10 mouse cellular contexts compared by ENCODE assay signal in the genomic region with DNA sequence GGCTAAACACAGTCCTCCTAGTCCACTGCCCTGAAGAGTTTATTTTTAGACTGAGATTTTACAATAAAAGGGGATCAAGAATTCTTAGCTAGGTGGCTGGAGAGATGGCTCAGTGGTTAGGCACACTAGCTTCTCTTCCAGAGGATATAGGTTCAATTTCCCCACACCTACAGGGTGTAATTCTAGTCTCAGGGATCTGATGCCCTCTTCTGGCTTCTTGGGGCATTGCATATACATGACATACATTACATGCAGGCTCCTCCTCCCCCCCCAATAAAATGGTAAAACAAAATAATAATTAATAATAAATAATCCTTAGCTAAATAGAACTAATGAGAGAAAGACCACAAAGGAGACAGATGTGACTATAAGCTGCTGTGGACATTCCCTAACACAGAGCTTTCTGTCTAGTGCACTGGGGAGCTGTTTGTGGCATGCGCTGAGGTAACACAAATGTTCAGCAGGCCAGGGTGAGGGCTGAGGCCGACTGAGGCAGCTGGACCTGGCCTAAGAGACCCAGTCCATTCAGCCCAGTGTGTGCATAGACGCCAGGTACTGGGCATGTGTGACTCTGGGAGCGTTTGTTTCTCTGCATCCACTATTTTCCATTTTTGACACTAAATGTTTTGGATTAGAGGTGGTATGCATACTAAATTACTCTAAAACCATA. TPM values are rescaled to one million over a fixed set of nuclear protein-coding genes. Genes with fewer than 3 reads are reported as not detected.
DNase-seq lines count a peak whose midpoint lies in the region; ATAC-seq and TF ChIP-seq lines count a peak whose summit lies in the region.
"Had no signal": no experiment of that assay in that cellular context is flagged by ENCODE, and none has a peak within 500 bp of the region (broad histone marks: within the 10 kb centered on the region; RNA-seq: fewer than 3 reads in every experiment).

No protein-coding gene starts in this region.

- no peaks in the 10 kb centered on the region for H3K4me1 ChIP-seq in kidney, postnatal 0 days (replicated peaks; ENCODE audit: insufficient read depth, low read length)
- H3K4me1 ChIP-seq in kidney, embryonic 16.5 days (ENCODE audit: insufficient read depth, low read length), result no peaks in the 10 kb centered on the region
- no peaks in the 10 kb centered on the region for H3K4me1 ChIP-seq in cortical plate, adult 2 months (ENCODE audit: control insufficient read depth, insufficient read depth, low read length)
- no peaks in the 10 kb centered on the region for H3K4me1 ChIP-seq in liver, embryonic 13.5 days (replicated peaks)
- H3K4me1 ChIP-seq: embryonic facial prominence, embryonic 15.5 days had no signal

- 0 out of 2 replicates have a peak, but pooled peaks cover 5% of the 10 kb centered on the region for H3K36me3 ChIP-seq in kidney, postnatal 0 days (ENCODE audit: insufficient read depth, low read length)
- H3K36me3 ChIP-seq in kidney, embryonic 16.5 days (ENCODE audit: insufficient read depth, low read length), result peaks cover 17% of the 10 kb centered on the region; the same call in 1 of the 2 replicates
- peaks cover 12% of the 10 kb centered on the region for H3K36me3 ChIP-seq in liver, embryonic 13.5 days

- no peaks in the 10 kb centered on the region for H3K9me3 ChIP-seq in kidney, postnatal 0 days (replicated peaks; ENCODE audit: low read length)
- no peaks in the 10 kb centered on the region for H3K9me3 ChIP-seq in kidney, embryonic 16.5 days (ENCODE audit: low read length)
- H3K9me3 ChIP-seq in liver, embryonic 13.5 days (replicated peaks), result no peaks in the 10 kb centered on the region
- H3K9me3 ChIP-seq: embryonic facial prominence, embryonic 15.5 days had no signal

- 0 out of 2 replicates have a peak, but pooled peaks have one; percentile 44 for ATAC-seq in kidney, postnatal 0 days (replicated peaks; ENCODE audit: low FRiP score, low read depth)
- ATAC-seq in kidney, embryonic 16.5 days (ENCODE audit: low FRiP score, low TSS enrichment), result no peak
- ATAC-seq in hematopoietic stem cell, adult 5-6 weeks (replicated peaks in 1 of 2; ENCODE audit: insufficient read depth in 1 of 2, low FRiP score in 2 of 2, low TSS enrichment in 1 of 2, low read depth in 1 of 2, poor library complexity in 2 of 2, severe bottlenecking in 2 of 2), result peak; percentile 77 to 82; a peak in 3 of 4 replicates
- peak; percentile 74 for ATAC-seq in liver, embryonic 13.5 days (ENCODE audit: low read depth)
- ATAC-seq in neutrophil, adult 5-6 weeks (ENCODE audit: extremely low read depth, insufficient number of reproducible peaks, low FRiP score, poor library complexity, severe bottlenecking), result peak; percentile 66; the same call in 1 of the 2 replicates

- TF ChIP-seq CTCF in kidney, postnatal 0 days (IDR thresholded peaks at IDR 0.05; ENCODE audit: low read depth), result peak; percentile 76
- peak; percentile 39; the same call in 1 of the 2 replicates for TF ChIP-seq CTCF in cortical plate, adult 2 months (IDR thresholded peaks at IDR 0.05; ENCODE audit: extremely low read depth, insufficient read depth, low read length)

- no peaks in the 10 kb centered on the region for H3K27me3 ChIP-seq in kidney, postnatal 0 days (ENCODE audit: insufficient read depth, low read length)
- H3K27me3 ChIP-seq in kidney, embryonic 16.5 days (ENCODE audit: insufficient read depth, low read length), result no peaks in the 10 kb centered on the region
- H3K27me3 ChIP-seq in liver, embryonic 13.5 days, result no peaks in the 10 kb centered on the region
- H3K27me3 ChIP-seq: embryonic facial prominence, embryonic 15.5 days had no signal

- intact Hi-C loops in gastrocnemius, postnatal 36 days (cut with DNase I), result no loop called here

- WGBS in kidney, postnatal 0 days, result 87% methylated on average over 4 of the region's 4 CpGs
- WGBS in kidney, embryonic 16.5 days, result 80% methylated on average over 4 of the region's 4 CpGs
- 67% methylated on average over 4 of the region's 4 CpGs for WGBS in liver, embryonic 13.5 days (ENCODE audit: insufficient replicate concordance)

- no peak overlapping the region for H3K4me3 ChIP-seq in kidney, postnatal 0 days (replicated peaks; ENCODE audit: low read depth, low read length)
- H3K4me3 ChIP-seq in kidney, embryonic 16.5 days (ENCODE audit: low read length), result no peak overlapping the region
- no peak overlapping the region for H3K4me3 ChIP-seq in cortical plate, adult 2 months (ENCODE audit: insufficient read depth, low read length)
- no peak overlapping the region for H3K4me3 ChIP-seq in liver, embryonic 13.5 days (replicated peaks)
- H3K4me3 ChIP-seq: embryonic facial prominence, embryonic 15.5 days had no signal

- DNase-seq in kidney, postnatal 0 days (ENCODE audit: low spot score), result peak; percentile 44
- DNase-seq in Muller cell, postnatal 12 days (ENCODE audit: inconsistent ontology term), result peak; percentile 24
- DNase-seq in liver, embryonic 13.5 days, result peak; percentile 50
- DNase-seq in gastrocnemius, postnatal 36 days, result no peak

- H3K9ac ChIP-seq in kidney, postnatal 0 days (ENCODE audit: low read depth, low read length), result no peak overlapping the region
- no peak overlapping the region for H3K9ac ChIP-seq in kidney, embryonic 16.5 days (replicated peaks; ENCODE audit: low read length)
- no peak overlapping the region for H3K9ac ChIP-seq in liver, embryonic 13.5 days
- H3K9ac ChIP-seq: embryonic facial prominence, embryonic 15.5 days had no signal

- H3K4me2 ChIP-seq in kidney, postnatal 0 days (ENCODE audit: low read length), result no peak overlapping the region
- no peak overlapping the region for H3K4me2 ChIP-seq in kidney, embryonic 16.5 days (replicated peaks; ENCODE audit: low read depth, low read length)
- no peak overlapping the region for H3K4me2 ChIP-seq in liver, embryonic 13.5 days
- H3K4me2 ChIP-seq: embryonic facial prominence, embryonic 15.5 days had no signal

- H3K27ac ChIP-seq in kidney, postnatal 0 days, result no peak overlapping the region
- H3K27ac ChIP-seq in kidney, embryonic 16.5 days (ENCODE audit: low read length), result no peak overlapping the region
- no peak overlapping the region for H3K27ac ChIP-seq in cortical plate, adult 2 months (ENCODE audit: insufficient read depth, low read length)
- no peak overlapping the region for H3K27ac ChIP-seq in liver, embryonic 13.5 days
- H3K27ac ChIP-seq: embryonic facial prominence, embryonic 15.5 days; macrophage had no signal

- TF ChIP-seq POLR2A in cortical plate, adult 2 months (IDR thresholded peaks at IDR 0.05; ENCODE audit: extremely low read depth, insufficient read depth, low read length), result no peak

RNA-seq across cellular contexts. Expression of a gene that starts 38.7 kb away (rescaled TPM):
- polyA plus RNA-seq in kidney, postnatal 0 days (2015; fragmentation: Nextera tagmentation; extraction: Ambion mirVana), result 14.8 and 15.0 TPM in 2 replicates
- polyA plus RNA-seq in kidney, embryonic 16.5 days (2015; fragmentation: Nextera tagmentation; extraction: Ambion mirVana), result 18.2 and 18.4 TPM in 2 replicates
- polyA plus RNA-seq in cortical plate, adult 2 months (2012; rRNA removed), result 11.9 and 12.2 TPM in 2 replicates
- total RNA-seq in hematopoietic stem cell, adult 5-6 weeks (2017), result 48.4 and 57.3 TPM in 2 replicates
- polyA plus RNA-seq in liver, embryonic 13.5 days (2015; fragmentation: Nextera tagmentation; extraction: Ambion mirVana), result 7.9 and 10.3 TPM in 2 replicates
- 34.6 and 40.2 TPM in 2 replicates for total RNA-seq in neutrophil, adult 5-6 weeks (2017)
- 1 to 10 TPM; 5.6 to 7.1 TPM for total RNA-seq in gastrocnemius, postnatal 36 days (2021)

RNA-seq across cellular contexts. Expression of a gene that starts 56.6 kb away (rescaled TPM):
- 12.8 and 12.9 TPM in 2 replicates for polyA plus RNA-seq in kidney, postnatal 0 days (2015; fragmentation: Nextera tagmentation; extraction: Ambion mirVana)
- 18.1 and 20.6 TPM in 2 replicates for polyA plus RNA-seq in kidney, embryonic 16.5 days (2015; fragmentation: Nextera tagmentation; extraction: Ambion mirVana)
- polyA plus RNA-seq in cortical plate, adult 2 months (2012; rRNA removed), result 16.3 and 16.7 TPM in 2 replicates
- 8.6 and 11.3 TPM in 2 replicates for total RNA-seq in hematopoietic stem cell, adult 5-6 weeks (2017)
- 4.4 and 6.0 TPM in 2 replicates for polyA plus RNA-seq in liver, embryonic 13.5 days (2015; fragmentation: Nextera tagmentation; extraction: Ambion mirVana)
- 13.9 and 17.3 TPM in 2 replicates for total RNA-seq in neutrophil, adult 5-6 weeks (2017)
- 100 to 1,000 TPM; 722 to 762 TPM for total RNA-seq in gastrocnemius, postnatal 36 days (2021)

Comparison
In these comparisons a context has a peak if more than half of its experiments do, and no peak if none do; other contexts are left out.
1. DNase-seq: peak in kidney, postnatal 0 days (single experiment), Muller cell, postnatal 12 days (single experiment) and liver, embryonic 13.5 days (single experiment); none in gastrocnemius, postnatal 36 days (0 of 2).